Mouse (Mus musculus) spleen, adult 2 months (tissue): ENCODE data around the gene D030056L22Rik.

ENCODE experiments used
- CTCF ChIP-seq: fragments of 200-500 bp; IDR thresholded peaks from 2 replicates; pipeline ENCODE4 v1.5.1; 2011; ENCODE audit warnings: mild to moderate bottlenecking, inconsistent platforms; ENCODE audit not compliant: insufficient read depth, insufficient read length, insufficient replicate concordance; ENCODE audit errors: extremely low read depth
- POLR2A ChIP-seq: fragments of 200-500 bp; IDR thresholded peaks from 2 replicates; pipeline ENCODE4 v1.6.1; 2011; ENCODE audit warnings: low read depth, low read length, inconsistent platforms

DNA sequence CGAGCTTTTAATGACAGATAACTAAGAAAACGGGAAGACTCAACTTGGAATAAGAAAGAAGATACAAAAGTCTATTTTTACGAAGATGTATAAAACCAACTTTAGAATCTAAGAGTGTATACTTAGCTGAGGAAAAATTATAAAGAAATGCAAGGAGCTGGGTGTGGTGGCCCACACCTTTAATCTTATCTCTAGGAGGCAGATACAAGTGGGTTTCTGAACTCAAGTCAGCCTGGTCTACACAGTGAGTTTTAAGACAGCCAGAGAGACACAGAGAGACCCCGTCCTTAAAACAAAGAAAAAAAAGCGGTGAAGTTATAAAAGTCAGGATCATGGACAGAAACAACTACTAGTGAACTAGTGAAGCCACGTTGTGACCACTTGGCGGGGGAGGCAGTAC is 26.2 kb downstream of the D030056L22Rik start:
- TF ChIP-seq CTCF (no peak), POLR2A (no peak)
